Mouse (Mus musculus): ENCODE data around the gene Rhox2a.
"Not testable (repeated sequence)": the region's sequence is repeated elsewhere in the genome, so short reads cannot be mapped to it uniquely, and the experiment has no call there.

Rhox2a gene

DNA sequence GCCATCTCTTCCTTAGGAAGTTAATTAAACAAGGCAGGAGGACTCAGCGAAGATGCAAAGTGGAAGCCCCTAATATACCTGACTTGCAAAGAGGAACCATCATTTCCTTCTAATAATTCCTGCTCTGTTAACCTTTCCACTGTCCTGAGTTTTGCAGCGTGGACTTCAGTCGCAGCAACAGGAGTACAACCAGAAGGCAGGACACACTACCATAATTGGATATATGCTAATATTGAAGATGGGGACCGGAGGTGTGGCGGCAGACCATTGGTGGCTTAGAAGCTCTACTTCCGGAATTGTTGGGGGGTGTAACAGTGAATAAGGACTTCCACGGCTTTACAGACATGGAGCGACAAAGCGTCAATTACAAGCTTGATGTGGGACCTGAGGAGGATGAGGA, at the start of gene Rhox2a:
TSS of gene Rhox2a (plus strand) at position 301 of the 400 bp plus-strand sequence.
- DNase-seq (ENCODE audit: low spot score): not testable (repeated sequence)

DNA sequence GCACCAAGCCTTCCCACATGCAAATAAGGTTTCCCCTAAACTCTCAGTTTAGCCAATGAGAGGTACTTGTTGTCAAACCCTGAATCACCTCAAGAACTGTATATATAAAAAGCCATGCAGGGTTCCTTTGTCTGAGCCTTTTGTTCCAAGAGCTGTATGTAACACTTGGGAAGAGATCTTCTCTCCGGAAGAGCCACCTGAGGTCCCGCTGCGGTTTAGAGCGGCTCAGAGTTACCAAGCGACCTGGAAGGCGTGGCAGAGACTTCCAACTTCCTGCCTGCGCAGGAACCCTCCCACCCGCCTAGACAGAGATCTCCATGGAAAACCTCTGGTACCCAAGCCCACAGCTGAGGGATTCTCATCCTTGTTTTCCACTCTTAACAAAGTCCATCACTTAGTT, 46.1 kb upstream of the Rhox2a start:
- no peak for DNase-seq (ENCODE audit: low spot score)

DNA sequence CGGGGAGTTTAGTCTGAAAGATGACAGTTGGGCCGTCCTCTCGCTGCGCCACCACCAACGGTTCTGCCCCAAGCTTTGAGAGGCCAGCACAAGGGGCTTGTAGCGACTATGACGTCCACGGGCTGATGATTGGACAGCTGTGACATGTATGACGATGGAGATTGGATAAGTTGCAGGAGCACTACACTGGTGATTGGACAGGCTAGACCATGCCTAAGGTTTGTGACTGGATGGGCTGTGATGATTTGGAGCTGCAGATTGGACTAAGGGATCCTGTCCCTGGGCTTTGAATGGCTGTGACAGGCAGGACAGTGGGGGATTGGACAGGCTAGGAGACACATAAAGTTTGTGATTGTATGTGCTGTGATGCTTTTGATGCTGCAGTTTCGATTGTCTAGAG, 33.8 kb upstream of the Rhox2a start, which contains the start of gene Gm9:
TSS of gene Gm9 (minus strand) at position 101 of the 400 bp plus-strand sequence.
- no peak for DNase-seq (ENCODE audit: low spot score)

DNA sequence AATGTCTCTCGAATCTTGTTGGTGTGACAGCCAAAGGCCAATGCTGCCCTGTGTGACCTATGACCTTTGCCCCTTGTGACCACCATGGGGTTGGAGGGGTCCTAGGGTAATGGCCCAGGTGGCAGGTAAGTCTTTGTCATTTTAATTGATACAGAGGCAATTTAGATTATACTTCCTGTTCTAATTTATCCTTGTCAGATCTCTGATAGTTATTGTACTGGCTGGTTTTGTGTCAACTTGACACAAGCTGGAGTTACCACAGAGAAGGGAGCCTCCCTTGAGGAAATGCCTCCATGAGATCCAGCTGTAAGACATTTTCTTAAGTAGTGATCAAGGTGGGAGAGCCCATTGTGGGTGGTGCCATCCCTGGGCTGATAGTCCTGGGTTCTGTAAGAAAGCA, 22.6 kb upstream of the Rhox2a start, which contains the start of gene Rhox1:
TSS of gene Rhox1 (minus strand) at position 101 of the 400 bp plus-strand sequence.
- DNase-seq (ENCODE audit: low spot score): not testable (repeated sequence)

DNA sequence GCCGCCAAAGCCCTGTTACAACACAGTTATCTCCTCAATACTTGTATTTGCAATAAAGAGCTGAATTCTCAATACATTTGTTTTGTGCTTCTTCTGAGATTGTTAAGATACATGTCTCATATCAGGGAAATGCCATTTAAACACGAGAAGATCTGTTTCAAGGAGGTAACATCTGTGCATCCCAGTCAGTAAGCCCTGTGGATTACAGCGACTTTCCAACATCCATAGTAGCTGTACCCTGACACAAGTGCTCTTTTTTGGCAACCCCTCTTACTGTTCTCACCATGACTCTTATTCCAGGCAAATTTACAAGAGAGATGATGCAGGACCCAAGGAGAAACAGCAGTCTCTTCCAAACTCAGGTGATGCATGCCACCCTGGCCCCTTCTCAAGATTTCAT, 4.8 kb downstream of the Rhox2a start, which contains the start of gene Rhox3a:
TSS of gene Rhox3a (plus strand) at position 301 of the 400 bp plus-strand sequence.
- DNase-seq (ENCODE audit: low spot score): not testable (repeated sequence)

DNA sequence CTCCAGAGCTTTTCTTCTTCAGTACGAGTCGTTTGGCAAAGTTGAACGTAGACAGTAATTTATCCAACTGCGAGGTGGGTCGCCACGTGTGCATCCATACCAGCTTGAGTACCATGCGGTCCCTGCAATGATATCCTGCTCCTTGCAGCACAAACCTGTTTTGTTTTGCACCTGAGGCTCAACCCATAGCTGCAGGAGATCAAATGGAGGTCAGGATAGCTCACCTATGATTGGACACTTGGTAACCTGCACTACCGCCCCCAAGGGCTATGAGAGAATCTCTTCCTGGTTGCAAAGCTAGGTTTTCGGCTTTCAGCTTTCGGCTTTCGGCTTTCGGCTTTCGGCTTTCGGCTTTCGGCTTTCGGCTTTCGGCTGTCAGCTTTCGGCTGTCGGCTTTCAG, 20.3 kb downstream of the Rhox2a start, which contains the start of gene Rhox4a:
TSS of gene Rhox4a (plus strand) at position 301 of the 400 bp plus-strand sequence.
- not testable (repeated sequence) for DNase-seq (ENCODE audit: low spot score)

All from T-cell, adult 2 months (primary cell).